Mouse (Mus musculus): ENCODE measurements around the gene Polr2h. TPM values are rescaled to one million over a fixed set of nuclear protein-coding genes. Genes with fewer than 3 reads are reported as not detected.

Gene Polr2h
- polyA plus RNA-seq, 1 experiment from 2014 or later: 27.5 TPM

DNA sequence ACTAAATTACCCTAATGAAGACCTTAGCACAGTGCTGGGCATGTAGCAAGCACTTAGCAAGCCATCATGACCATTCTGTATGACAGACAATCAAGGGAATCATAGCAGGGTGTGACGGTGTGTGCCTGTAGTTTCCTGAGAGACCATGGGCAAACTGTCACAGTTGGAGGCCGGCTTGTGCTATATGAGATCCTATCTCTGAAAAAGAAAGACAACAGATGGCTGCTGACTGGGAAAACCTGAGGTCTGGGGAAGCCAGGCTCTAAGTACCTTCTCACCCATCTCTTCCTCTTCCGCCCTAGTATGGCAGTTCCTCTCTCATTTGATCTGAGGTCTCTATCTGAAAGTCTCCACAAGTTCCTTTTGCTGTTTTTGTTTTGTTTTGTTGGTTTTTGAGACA, 11.7 kb upstream of the Polr2h start:
- H3K4me1 ChIP-seq (ENCODE audit: insufficient read depth): peaks cover 36% of the 10 kb centered on the region
- DNase-seq (no peak), ATAC-seq (no peak)
- H3K9ac ChIP-seq (replicated peaks): no peak overlapping the region
- H3K27ac ChIP-seq (ENCODE audit: low read depth): 0 out of 2 replicates have a peak overlapping the region, but pooled peaks have one; percentile 9
- 40% methylated on average over 3 of the region's 3 CpGs for WGBS (ENCODE audit: insufficient replicate concordance)
- TF ChIP-seq EP300 (IDR thresholded peaks at IDR 0.05; ENCODE audit: low read depth) (no peak), CTCF (IDR thresholded peaks at IDR 0.05; ENCODE audit: low read depth) (no peak)
- H3K27me3 ChIP-seq (ENCODE audit: insufficient read depth, low read length): no peaks in the 10 kb centered on the region
- H3K36me3 ChIP-seq (replicated peaks; ENCODE audit: insufficient read depth, low read length): peaks cover 26% of the 10 kb centered on the region
- H3K4me2 ChIP-seq (ENCODE audit: low read depth, low read length): no peak overlapping the region
- H3K4me3 ChIP-seq (ENCODE audit: low read depth, low read length): no peak overlapping the region
- no peaks in the 10 kb centered on the region for H3K9me3 ChIP-seq (ENCODE audit: low read length)

- H3K4me2 ChIP-seq (ENCODE audit: low read depth, low read length): no peak overlapping the region
- no peaks in the 10 kb centered on the region for H3K9me3 ChIP-seq (ENCODE audit: low read length)
- peaks cover 34% of the 10 kb centered on the region for H3K4me1 ChIP-seq (ENCODE audit: insufficient read depth)
- DNase-seq: no peak
- no peak overlapping the region for H3K4me3 ChIP-seq (ENCODE audit: low read depth, low read length)
- TF ChIP-seq CTCF (IDR thresholded peaks at IDR 0.05; ENCODE audit: low read depth) (no peak), EP300 (IDR thresholded peaks at IDR 0.05; ENCODE audit: low read depth) (0 out of 2 replicates have a peak, but pooled peaks have one; percentile 21)
- H3K27me3 ChIP-seq (ENCODE audit: insufficient read depth, low read length): no peaks in the 10 kb centered on the region
- 75% methylated on average over 2 of the region's 2 CpGs for WGBS (ENCODE audit: insufficient replicate concordance)
- H3K27ac ChIP-seq (ENCODE audit: low read depth): peak overlapping the region; percentile 35; the same call in 1 of the 2 replicates
- ATAC-seq: no peak
- H3K36me3 ChIP-seq (replicated peaks; ENCODE audit: insufficient read depth, low read length): peaks cover 27% of the 10 kb centered on the region
- no peak overlapping the region for H3K9ac ChIP-seq (replicated peaks)
Measured at GRCm38 (mm10) chr16:20706407-20707055, 10.9 kb upstream of the Polr2h start.

- H3K27ac ChIP-seq (ENCODE audit: low read depth): no peak overlapping the region
- H3K36me3 ChIP-seq (replicated peaks; ENCODE audit: insufficient read depth, low read length): peaks cover 25% of the 10 kb centered on the region; the same call in 1 of the 2 replicates
- no peaks in the 10 kb centered on the region for H3K9me3 ChIP-seq (ENCODE audit: low read length)
- H3K27me3 ChIP-seq (ENCODE audit: insufficient read depth, low read length): no peaks in the 10 kb centered on the region
- no peak overlapping the region for H3K4me2 ChIP-seq (ENCODE audit: low read depth, low read length)
- TF ChIP-seq CTCF (IDR thresholded peaks at IDR 0.05; ENCODE audit: low read depth) (no peak), EP300 (IDR thresholded peaks at IDR 0.05; ENCODE audit: low read depth) (no peak)
- no peak overlapping the region for H3K9ac ChIP-seq (replicated peaks)
- H3K4me1 ChIP-seq (ENCODE audit: insufficient read depth): peaks cover 26% of the 10 kb centered on the region
- 92% methylated on average over 21 of the region's 21 CpGs for WGBS (ENCODE audit: insufficient replicate concordance)
- DNase-seq (no peak), ATAC-seq (no peak)
- H3K4me3 ChIP-seq (ENCODE audit: low read depth, low read length): no peak overlapping the region
Measured at GRCm38 (mm10) chr16:20708220-20708938, 9.1 kb upstream of the Polr2h start.

- H3K4me3 ChIP-seq (ENCODE audit: low read depth, low read length): no peak overlapping the region
- DNase-seq: peak; percentile 46
- WGBS (ENCODE audit: insufficient replicate concordance): 82% methylated on average over 19 of the region's 19 CpGs
- H3K36me3 ChIP-seq (replicated peaks; ENCODE audit: insufficient read depth, low read length): peaks cover 23% of the 10 kb centered on the region; the same call in 1 of the 2 replicates
- no peaks in the 10 kb centered on the region for H3K9me3 ChIP-seq (ENCODE audit: low read length)
- TF ChIP-seq CTCF (IDR thresholded peaks at IDR 0.05; ENCODE audit: low read depth) (peak; percentile 67), EP300 (IDR thresholded peaks at IDR 0.05; ENCODE audit: low read depth) (no peak)
- no peak overlapping the region for H3K27ac ChIP-seq (ENCODE audit: low read depth)
- peaks cover 26% of the 10 kb centered on the region for H3K4me1 ChIP-seq (ENCODE audit: insufficient read depth)
- no peak overlapping the region for H3K4me2 ChIP-seq (ENCODE audit: low read depth, low read length)
- H3K27me3 ChIP-seq (ENCODE audit: insufficient read depth, low read length): no peaks in the 10 kb centered on the region
- H3K9ac ChIP-seq (replicated peaks): no peak overlapping the region
- no peak for ATAC-seq
Measured at GRCm38 (mm10) chr16:20708939-20709734, 8.3 kb upstream of the Polr2h start.

DNA sequence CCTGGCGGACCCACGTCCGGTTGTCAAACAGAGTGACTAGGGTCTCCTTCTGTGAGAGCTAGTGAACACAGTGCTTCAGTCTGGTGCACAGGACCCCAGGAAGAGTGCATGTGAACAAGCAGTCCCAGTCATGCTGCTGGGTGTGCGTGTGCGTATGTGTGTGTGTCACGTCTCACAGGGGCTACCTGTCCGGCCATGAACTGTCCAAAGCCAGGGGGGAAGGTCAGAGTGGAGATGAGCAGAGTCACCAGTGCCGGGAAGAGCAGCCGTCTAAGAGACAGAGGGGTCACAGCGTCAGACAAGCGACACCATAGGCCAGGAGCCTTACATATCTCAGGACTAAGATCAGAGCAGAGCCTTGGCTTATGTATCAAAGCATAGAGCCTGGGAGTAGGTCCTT, 7.1 kb upstream of the Polr2h start:
- H3K4me2 ChIP-seq (ENCODE audit: low read depth, low read length): no peak overlapping the region
- no peak overlapping the region for H3K9ac ChIP-seq (replicated peaks)
- H3K27me3 ChIP-seq (ENCODE audit: insufficient read depth, low read length): 0 out of 2 replicates have a peak, but pooled peaks cover 3% of the 10 kb centered on the region
- no peak for ATAC-seq
- no peaks in the 10 kb centered on the region for H3K9me3 ChIP-seq (ENCODE audit: low read length)
- H3K4me3 ChIP-seq (ENCODE audit: low read depth, low read length): no peak overlapping the region
- no peak overlapping the region for H3K27ac ChIP-seq (ENCODE audit: low read depth)
- TF ChIP-seq EP300 (IDR thresholded peaks at IDR 0.05; ENCODE audit: low read depth): no peak
- TF ChIP-seq CTCF (IDR thresholded peaks at IDR 0.05; ENCODE audit: low read depth): no peak
- 92% methylated on average over 11 of the region's 11 CpGs for WGBS (ENCODE audit: insufficient replicate concordance)
- peaks cover 22% of the 10 kb centered on the region; the same call in 1 of the 2 replicates for H3K36me3 ChIP-seq (replicated peaks; ENCODE audit: insufficient read depth, low read length)
- no peak for DNase-seq
- peaks cover 33% of the 10 kb centered on the region for H3K4me1 ChIP-seq (ENCODE audit: insufficient read depth)

GRCm38 (mm10) chr16:20710810-20711209, 6.7 kb upstream of the Polr2h start:
- Histone ChIP-seq H3K4me3 (ENCODE audit: low read depth, low read length) (no peak overlapping the region), H3K9me3 (ENCODE audit: low read length) (no peaks in the 10 kb centered on the region), H3K4me1 (ENCODE audit: insufficient read depth) (peaks cover 36% of the 10 kb centered on the region), H3K27me3 (ENCODE audit: insufficient read depth, low read length) (0 out of 2 replicates have a peak, but pooled peaks cover 3% of the 10 kb centered on the region), H3K4me2 (ENCODE audit: low read depth, low read length) (no peak overlapping the region), H3K27ac (ENCODE audit: low read depth) (no peak overlapping the region), H3K9ac (replicated peaks) (no peak overlapping the region), H3K36me3 (replicated peaks; ENCODE audit: insufficient read depth, low read length) (peaks cover 19% of the 10 kb centered on the region; the same call in 1 of the 2 replicates)
- no peak for ATAC-seq
- TF ChIP-seq EP300 (IDR thresholded peaks at IDR 0.05; ENCODE audit: low read depth) (no peak), CTCF (IDR thresholded peaks at IDR 0.05; ENCODE audit: low read depth) (peak; percentile 51)
- DNase-seq: no peak
- 68% methylated on average over 4 of the region's 4 CpGs for WGBS (ENCODE audit: insufficient replicate concordance)

All from liver, postnatal 0 days (tissue).